In the genomic region with DNA sequence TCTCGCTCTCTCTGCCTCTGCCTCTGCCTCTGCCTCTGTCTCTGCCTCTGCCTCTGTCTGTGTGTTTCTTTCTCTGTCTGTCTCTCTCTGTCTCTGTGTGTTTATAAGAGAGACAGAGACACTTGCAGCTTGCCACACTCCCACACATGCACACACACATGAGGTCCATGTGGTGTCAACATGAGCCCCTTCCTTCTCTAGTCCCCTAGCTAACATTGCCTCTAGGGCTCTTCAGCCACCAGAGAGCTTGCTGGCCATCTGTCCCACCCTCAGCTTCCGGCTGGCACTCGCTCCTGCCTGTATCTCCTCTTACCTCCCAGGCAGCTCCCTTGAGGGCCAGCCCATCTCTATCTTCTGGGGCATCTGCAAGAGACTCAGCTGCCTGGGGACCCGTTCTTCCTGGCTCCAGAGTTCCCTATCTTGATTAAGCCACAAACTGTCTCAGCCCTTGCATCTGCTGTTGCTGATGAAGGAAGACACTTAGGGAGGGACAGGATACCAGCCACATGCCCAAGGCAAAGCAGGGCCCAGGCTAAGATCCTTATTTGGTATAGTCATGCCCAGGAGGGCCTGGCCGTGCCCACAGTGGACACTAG, we compare ENCODE assay signal across 8 mouse cellular contexts.
DNase-seq lines count a peak whose midpoint lies in the region; ATAC-seq and TF ChIP-seq lines count a peak whose summit lies in the region.

No protein-coding gene starts in this region.

- H3K9me3 ChIP-seq in midbrain, embryonic 12.5 days: no peaks in the 10 kb centered on the region
- H3K9me3 ChIP-seq in midbrain, embryonic 13.5 days: no peaks in the 10 kb centered on the region
- no peaks in the 10 kb centered on the region for H3K9me3 ChIP-seq in liver, embryonic 16.5 days (replicated peaks; ENCODE audit: control insufficient read depth, low read length)

- intact Hi-C loops in gastrocnemius, adult 2 months (cut with DNase I): loop anchor here (2.0 kb wide), 1 partner anchor 40 kb away; no protein-coding TSS in a partner anchor
- intact Hi-C loops in gastrocnemius, postnatal 36 days (cut with DNase I): loop anchor here (5.0 kb wide), 1 partner anchor 207 kb away; no protein-coding TSS in a partner anchor

- H3K36me3 ChIP-seq in midbrain, embryonic 12.5 days: no peaks in the 10 kb centered on the region
- no peaks in the 10 kb centered on the region for H3K36me3 ChIP-seq in midbrain, embryonic 13.5 days
- no peaks in the 10 kb centered on the region for H3K36me3 ChIP-seq in liver, embryonic 16.5 days (ENCODE audit: control insufficient read depth, insufficient read depth)

- no peak overlapping the region for H3K9ac ChIP-seq in midbrain, embryonic 12.5 days (replicated peaks)
- H3K9ac ChIP-seq in midbrain, embryonic 13.5 days (replicated peaks): no peak overlapping the region
- no peak overlapping the region for H3K9ac ChIP-seq in liver, embryonic 16.5 days (ENCODE audit: low read depth, low read length)

- peak overlapping the region; percentile 64 for H3K27ac ChIP-seq in gastrocnemius, adult 2 months
- H3K27ac ChIP-seq in midbrain, embryonic 12.5 days (replicated peaks): peak overlapping the region; percentile 39
- H3K27ac ChIP-seq in midbrain, embryonic 13.5 days: no peak overlapping the region; the same call in none of the 2 replicates
- peak overlapping the region; percentile 18; the same call in 1 of the 2 replicates for H3K27ac ChIP-seq in liver, embryonic 16.5 days (ENCODE audit: low read length)

- peaks cover 21% of the 10 kb centered on the region for H3K27me3 ChIP-seq in midbrain, embryonic 12.5 days
- no peaks in the 10 kb centered on the region for H3K27me3 ChIP-seq in midbrain, embryonic 13.5 days
- H3K27me3 ChIP-seq in liver, embryonic 16.5 days (ENCODE audit: control insufficient read depth, insufficient read depth, low read depth, low read length): no peaks in the 10 kb centered on the region

- H3K4me2 ChIP-seq in midbrain, embryonic 12.5 days (replicated peaks): no peak overlapping the region
- no peak overlapping the region for H3K4me2 ChIP-seq in midbrain, embryonic 13.5 days (replicated peaks)
- no peak overlapping the region for H3K4me2 ChIP-seq in liver, embryonic 16.5 days (ENCODE audit: low read depth, low read length)

- H3K4me1 ChIP-seq in midbrain, embryonic 12.5 days: peaks cover 56% of the 10 kb centered on the region
- peaks cover 58% of the 10 kb centered on the region for H3K4me1 ChIP-seq in midbrain, embryonic 13.5 days (replicated peaks)
- H3K4me1 ChIP-seq in liver, embryonic 16.5 days (ENCODE audit: control insufficient read depth, low read depth, low read length): peaks cover 43% of the 10 kb centered on the region

- H3K4me3 ChIP-seq in gastrocnemius, adult 2 months: no peak overlapping the region
- H3K4me3 ChIP-seq in midbrain, embryonic 12.5 days: no peak overlapping the region
- no peak overlapping the region for H3K4me3 ChIP-seq in midbrain, embryonic 13.5 days (replicated peaks)
- H3K4me3 ChIP-seq in liver, embryonic 16.5 days (ENCODE audit: low read depth, low read length): no peak overlapping the region

- WGBS in midbrain, embryonic 12.5 days: 68% methylated on average over 5 of the region's 5 CpGs
- 69% methylated on average over 5 of the region's 5 CpGs for WGBS in midbrain, embryonic 13.5 days
- 19% methylated on average over 5 of the region's 5 CpGs for WGBS in liver, embryonic 16.5 days (ENCODE audit: insufficient replicate concordance)

- no peak for TF ChIP-seq CTCF in gastrocnemius, adult 2 months (IDR thresholded peaks at IDR 0.05)

- no peak for ATAC-seq in midbrain, embryonic 12.5 days (ENCODE audit: low FRiP score, low read depth)
- ATAC-seq in midbrain, embryonic 13.5 days: no peak
- ATAC-seq in erythroblast, adult 5-6 weeks (replicated peaks; ENCODE audit: low FRiP score, poor library complexity, severe bottlenecking): peak; percentile 17
- peak; percentile 63 for ATAC-seq in liver, embryonic 16.5 days (ENCODE audit: low read depth)

- DNase-seq in gastrocnemius, adult 2 months: no peak
- DNase-seq in gastrocnemius, postnatal 36 days: no peak
- no peak for DNase-seq in spleen, postnatal 4 days (ENCODE audit: low spot score in 2 of 2)
- no peak for DNase-seq in cerebellum, adult 18-20 months

Comparison
In these comparisons a context has a peak if more than half of its experiments do, and no peak if none do; other contexts are left out.
1. ATAC-seq: peak in erythroblast, adult 5-6 weeks (single experiment) and liver, embryonic 16.5 days (single experiment); none in midbrain, embryonic 12.5 days (single experiment) and midbrain, embryonic 13.5 days (single experiment).